Mouse (Mus musculus): Measurements from ENCODE around the gene Trmt10a. TPM values are rescaled to one million over a fixed set of nuclear protein-coding genes. Genes with fewer than 3 reads are reported as not detected.

Trmt10a gene
- 1 to 10 TPM; 5.8 to 7.3 TPM for total RNA-seq (2021)

GRCm38 (mm10) chr3:138143315-138144059 lies at the start of gene Trmt10a:
Trmt10a (plus strand) TSS chr3:138143448.
- DNase-seq (ENCODE audit: low spot score in 2 of 2) = peak; percentile 98 to 99
- intact Hi-C loops (cut with DNase I) = loop anchor here (1.0 to 5.0 kb wide), 4 partner anchors 76 to 365 kb away; partner anchors contain the start of genes 1110002E22Rik, Gm5105 and Lamtor3

- peak; percentile 40 to 88 for DNase-seq (ENCODE audit: low spot score in 2 of 2)
Observed at GRCm38 (mm10) chr3:138095301-138095700, 47.9 kb upstream of the Trmt10a start.

GRCm38 (mm10) chr3:138095718-138096117 lies 47.5 kb upstream of the Trmt10a start:
- no peak for DNase-seq (ENCODE audit: low spot score in 2 of 2)

More at GRCm38 (mm10) chr3:138095301-138095700, 47.9 kb upstream of the Trmt10a start:
- intact Hi-C loops (cut with DNase I) = no loop called here

GRCm38 (mm10) chr3:138096263-138097028 lies 46.8 kb upstream of the Trmt10a start:
- intact Hi-C loops (cut with DNase I) = no loop called here
- DNase-seq (ENCODE audit: low spot score in 2 of 2) = no peak

More at GRCm38 (mm10) chr3:138095718-138096117, 47.5 kb upstream of the Trmt10a start:
- intact Hi-C loops (cut with DNase I) = no loop called here

- no peak for DNase-seq (ENCODE audit: low spot score in 2 of 2)
- intact Hi-C loops (cut with DNase I) = no loop called here
Observed at GRCm38 (mm10) chr3:138097718-138098117, 45.5 kb upstream of the Trmt10a start.

GRCm38 (mm10) chr3:138101936-138102335 lies 41.3 kb upstream of the Trmt10a start:
- DNase-seq (ENCODE audit: low spot score in 2 of 2) = no peak
- intact Hi-C loops (cut with DNase I) = no loop called here

- intact Hi-C loops (cut with DNase I) = no loop called here
- no peak for DNase-seq (ENCODE audit: low spot score in 2 of 2)
Observed at GRCm38 (mm10) chr3:138103690-138104089, 39.6 kb upstream of the Trmt10a start.

- DNase-seq (ENCODE audit: low spot score in 2 of 2) = no peak
- intact Hi-C loops (cut with DNase I) = no loop called here
Observed at GRCm38 (mm10) chr3:138105056-138105455, 38.2 kb upstream of the Trmt10a start.

GRCm38 (mm10) chr3:138106887-138107286 lies 36.4 kb upstream of the Trmt10a start:
- intact Hi-C loops (cut with DNase I) = no loop called here
- DNase-seq (ENCODE audit: low spot score in 2 of 2) = no peak

- intact Hi-C loops (cut with DNase I) = no loop called here
- no peak for DNase-seq (ENCODE audit: low spot score in 2 of 2)
Observed at GRCm38 (mm10) chr3:138110910-138111782, 32.1 kb upstream of the Trmt10a start.

- no peak for DNase-seq (ENCODE audit: low spot score in 2 of 2)
- intact Hi-C loops (cut with DNase I) = no loop called here
Observed at GRCm38 (mm10) chr3:138114106-138114505, 29.1 kb upstream of the Trmt10a start.

- DNase-seq (ENCODE audit: low spot score in 2 of 2) = no peak
- intact Hi-C loops (cut with DNase I) = no loop called here
Observed at GRCm38 (mm10) chr3:138116871-138117270, 26.4 kb upstream of the Trmt10a start.

GRCm38 (mm10) chr3:138118392-138118791 lies 24.9 kb upstream of the Trmt10a start:
- no peak for DNase-seq (ENCODE audit: low spot score in 2 of 2)
- intact Hi-C loops (cut with DNase I) = no loop called here

GRCm38 (mm10) chr3:138118831-138119230 lies 24.4 kb upstream of the Trmt10a start:
- intact Hi-C loops (cut with DNase I) = no loop called here

GRCm38 (mm10) chr3:138119444-138120105 lies 23.7 kb upstream of the Trmt10a start:
- no peak for DNase-seq (ENCODE audit: low spot score in 2 of 2)
- intact Hi-C loops (cut with DNase I) = no loop called here

More at GRCm38 (mm10) chr3:138118831-138119230, 24.4 kb upstream of the Trmt10a start:
- DNase-seq (ENCODE audit: low spot score in 2 of 2) = no peak

GRCm38 (mm10) chr3:138121461-138121860 lies 21.8 kb upstream of the Trmt10a start:
- DNase-seq (ENCODE audit: low spot score in 2 of 2) = no peak
- intact Hi-C loops (cut with DNase I) = no loop called here

- intact Hi-C loops (cut with DNase I) = no loop called here
- DNase-seq (ENCODE audit: low spot score in 2 of 2) = no peak
Observed at GRCm38 (mm10) chr3:138123842-138124241, 19.4 kb upstream of the Trmt10a start.

- intact Hi-C loops (cut with DNase I) = no loop called here
Observed at GRCm38 (mm10) chr3:138129110-138129509, 14.1 kb upstream of the Trmt10a start.

GRCm38 (mm10) chr3:138130692-138131091 lies 12.6 kb upstream of the Trmt10a start:
- intact Hi-C loops (cut with DNase I) = no loop called here
- DNase-seq (ENCODE audit: low spot score in 2 of 2) = no peak

More at GRCm38 (mm10) chr3:138129110-138129509, 14.1 kb upstream of the Trmt10a start:
- no peak for DNase-seq (ENCODE audit: low spot score in 2 of 2)

All from left cerebral cortex, postnatal 25 days (tissue).